Mouse (Mus musculus) layer of hippocampus, adult 8-10 months (tissue): Measurements from ENCODE around the gene Shcbp1l. TPM values are rescaled to one million over a fixed set of nuclear protein-coding genes. Genes with fewer than 3 reads are reported as not detected.
"Not testable (repeated sequence)": the region's sequence is repeated elsewhere in the genome, so short reads cannot be mapped to it uniquely, and the experiment has no call there.

Experiments used
- DNase-seq, 2 experiments: peaks; one replicate each; pipeline ENCODE4 v3.0.0; 2022; ENCODE audit warnings: low spot score in 2 of 2
- total RNA-seq, 4 experiments: library from RNA; stranded (reverse); gene quantifications; 2 replicates each; pipeline ENCODE4 v1.2.4; 2022

Gene Shcbp1l
- total RNA-seq, 4 experiments from 2014 or later, result 2.5 to 6.7 (median 4.3) TPM

GRCm38 (mm10) chr1:153417805-153418204 is 7.2 kb upstream of the Shcbp1l start:
- DNase-seq, result peak; percentile 35

GRCm38 (mm10) chr1:153424271-153424670 is 691 bp upstream of the Shcbp1l start:
- DNase-seq, result no peak

- no peak for DNase-seq
These were observed 6.2 kb downstream of the Shcbp1l start for GRCm38 (mm10) chr1:153431158-153431557.

- DNase-seq, result no peak
These were observed 6.7 kb downstream of the Shcbp1l start for GRCm38 (mm10) chr1:153431701-153432100.

GRCm38 (mm10) chr1:153432329-153432728 is 7.4 kb downstream of the Shcbp1l start:
- DNase-seq, result no peak

- DNase-seq, result no peak
These were observed 9.1 kb downstream of the Shcbp1l start for GRCm38 (mm10) chr1:153433851-153434589.

- no peak for DNase-seq
These were observed 12.6 kb downstream of the Shcbp1l start for GRCm38 (mm10) chr1:153437536-153437935.

- DNase-seq, result no peak
These were observed 15.8 kb downstream of the Shcbp1l start for GRCm38 (mm10) chr1:153440752-153441151.

GRCm38 (mm10) chr1:153441656-153442055 is 16.7 kb downstream of the Shcbp1l start:
- DNase-seq, result no peak

GRCm38 (mm10) chr1:153443019-153443418 is 18.1 kb downstream of the Shcbp1l start:
- DNase-seq, result no peak

GRCm38 (mm10) chr1:153443632-153444031 is 18.7 kb downstream of the Shcbp1l start:
- DNase-seq, result no peak

- no peak for DNase-seq
These were observed 21.3 kb downstream of the Shcbp1l start for GRCm38 (mm10) chr1:153446120-153446831.

- peak; percentile 34 to 45 for DNase-seq
These were observed 26.5 kb downstream of the Shcbp1l start for GRCm38 (mm10) chr1:153451237-153452154.

- no peak for DNase-seq
These were observed 28.2 kb downstream of the Shcbp1l start for GRCm38 (mm10) chr1:153453146-153453642.

GRCm38 (mm10) chr1:153456137-153456536 is 31.2 kb downstream of the Shcbp1l start:
- DNase-seq, result no peak

GRCm38 (mm10) chr1:153461796-153462195 is 36.8 kb downstream of the Shcbp1l start:
- DNase-seq, result no peak

GRCm38 (mm10) chr1:153479296-153479695 is 54.3 kb downstream of the Shcbp1l start:
- no peak for DNase-seq

- peak in 1 of 2 experiments; percentile 62 for DNase-seq
These were observed 55.5 kb downstream of the Shcbp1l start for GRCm38 (mm10) chr1:153480386-153481024.

- no peak for DNase-seq
These were observed 56.1 kb downstream of the Shcbp1l start for GRCm38 (mm10) chr1:153481025-153481412.

GRCm38 (mm10) chr1:153485201-153485796 is 60.3 kb downstream of the Shcbp1l start:
- DNase-seq, result no peak

- DNase-seq, result not testable (repeated sequence)
These were observed 61.2 kb downstream of the Shcbp1l start for GRCm38 (mm10) chr1:153486120-153486519.
